Mouse (Mus musculus) embryonic stem cell, embryonic (primary cell): Measurements from ENCODE around the gene Sowahd.

Source experiments
- CTCF ChIA-PET, 4 experiments: fragments of 300-600 bp in 2 of 4; fragments of 350-600 bp in 2 of 4; sonication (Branson Sonifier 250); formaldehyde crosslinking; loops; one replicate each; lab custom pipeline; 2022; ENCODE audit warnings: inconsistent platforms in 2 of 4; lab: Charles Lee
- POLR2A ChIA-PET, 4 experiments: fragments of 300-600 bp in 2 of 4; fragments of 350-600 bp in 2 of 4; sonication (Branson Sonifier 250); formaldehyde crosslinking; loops; one replicate each; lab custom pipeline; 2022; ENCODE audit warnings: antibody characterized with exemption in 4 of 4, inconsistent platforms in 1 of 4; lab: Charles Lee

The Sowahd gene

GRCm38 (mm10) chrX:37084318-37084926, 35.8 kb downstream of the Sowahd start:
- POLR2A ChIA-PET = interaction anchor here (0.5 to 9.9 kb wide), 61 partner anchors 7 to 1503 kb away, joined by 3 to 136 read pairs (median 4); partner anchors contain the start of genes Upf3b (in 4 of the 4), Nkap (in 3 of the 4), Nkrf (in 3 of the 4) and Pgrmc1 (in 3 of the 4)
- CTCF ChIA-PET = interaction anchor here in 1 of 4 experiments (1.3 kb wide), 1 partner anchor 8 kb away, joined by 4 read pairs; no protein-coding TSS in a partner anchor

- ChIA-PET POLR2A (interaction anchor here (0.6 to 9.9 kb wide), 84 partner anchors 8 to 1503 kb away, joined by 3 to 136 read pairs (median 4); partner anchors contain the start of genes Upf3b (in 4 of the 4), Nkap (in 3 of the 4), Nkrf (in 3 of the 4) and Pgrmc1 (in 3 of the 4)), CTCF (interaction anchor here in 1 of 4 experiments (1.0 to 1.3 kb wide), 2 partner anchors 8 to 25 kb away, joined by 3 to 4 read pairs; partner anchors contain the start of gene Upf3b)
Observed at GRCm38 (mm10) chrX:37084927-37085660, 36.4 kb downstream of the Sowahd start, which contains the start of gene Rpl39. Rpl39 (minus strand) TSS chrX:37085402.

DNA sequence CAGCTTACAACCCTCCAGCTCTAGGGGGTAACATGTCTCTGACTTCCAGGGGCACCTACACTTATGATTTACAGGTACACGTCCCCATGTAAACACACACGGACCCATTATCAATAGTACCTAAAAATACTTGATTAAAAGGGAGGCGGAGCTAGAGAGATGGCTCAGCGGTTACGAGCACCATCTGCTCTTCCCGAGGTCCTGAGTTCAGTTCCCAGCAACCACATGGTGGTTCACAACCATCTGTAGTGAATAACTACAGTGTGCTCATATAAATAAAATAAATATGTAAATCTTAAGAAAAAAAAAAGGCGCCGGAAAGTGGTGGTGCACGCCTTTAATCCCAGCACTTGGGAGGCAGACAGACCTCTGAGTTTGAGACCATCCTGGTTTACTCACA, 37.0 kb downstream of the Sowahd start:
- POLR2A ChIA-PET = interaction anchor here (0.6 to 9.9 kb wide), 78 partner anchors 9 to 488 kb away, joined by 3 to 136 read pairs (median 4); partner anchors contain the start of genes Upf3b (in 4 of the 4), Nkap (in 3 of the 4), Nkrf (in 3 of the 4) and Pgrmc1 (in 3 of the 4)
- CTCF ChIA-PET = interaction anchor here in 1 of 4 experiments (1.0 to 1.3 kb wide), 2 partner anchors 9 to 24 kb away, joined by 3 to 4 read pairs; partner anchors contain the start of gene Upf3b

- CTCF ChIA-PET = no interaction called here
- POLR2A ChIA-PET = interaction anchor here in 2 of 4 experiments (0.7 to 1.3 kb wide), 3 partner anchors 10 to 21 kb away, joined by 3 to 5 read pairs (median 3); no protein-coding TSS in a partner anchor
Observed at GRCm38 (mm10) chrX:37088778-37089177, 40.1 kb downstream of the Sowahd start.

- ChIA-PET CTCF (no interaction called here), POLR2A (interaction anchor here in 3 of 4 experiments (0.5 to 13.6 kb wide), 3 partner anchors 9 to 65 kb away, joined by 4 to 113 read pairs (median 6); partner anchors contain the start of gene Rpl39 (in 1 of the 3))
Observed at GRCm38 (mm10) chrX:37091457-37091856, 42.8 kb downstream of the Sowahd start.

DNA sequence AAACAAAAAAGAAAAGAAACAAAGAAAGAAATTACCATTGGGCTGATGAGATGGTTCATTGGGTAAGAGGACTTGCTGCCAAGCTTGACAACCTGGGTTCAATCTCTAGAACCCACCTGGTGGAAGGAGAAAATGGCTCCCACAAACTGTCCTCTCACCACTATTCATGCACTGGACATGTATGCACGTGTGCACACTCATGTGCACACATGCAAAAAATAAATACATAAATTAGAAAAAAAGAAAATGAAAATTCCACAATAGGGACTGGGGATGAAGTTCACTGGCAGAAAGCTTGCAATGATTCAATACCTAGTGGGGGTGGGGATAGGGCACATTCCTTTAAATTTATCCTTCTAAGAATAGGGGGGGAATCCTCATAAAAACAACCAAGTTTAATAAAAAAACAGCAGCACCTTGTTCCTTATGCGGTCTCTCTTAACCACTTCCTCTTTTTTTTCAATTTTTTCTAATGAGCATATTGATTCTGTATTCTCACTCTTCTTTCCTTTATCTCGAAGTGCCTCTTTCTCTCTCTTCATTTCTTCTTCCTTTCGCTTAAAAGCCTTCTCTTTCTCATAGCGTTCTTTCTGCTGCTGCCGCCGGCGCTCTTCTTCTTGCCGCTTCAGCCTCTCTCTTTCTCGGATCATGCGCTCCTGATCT, 46.6 kb downstream of the Sowahd start:
- ChIA-PET CTCF (no interaction called here), POLR2A (interaction anchor here in 3 of 4 experiments (2.4 to 13.6 kb wide), 3 partner anchors 10 to 12 kb away, joined by 6 to 113 read pairs (median 35); partner anchors contain the start of gene Rpl39 (in 3 of the 3))

- ChIA-PET POLR2A (interaction anchor here in 3 of 4 experiments (0.6 to 13.6 kb wide), 5 partner anchors 12 to 94 kb away, joined by 3 to 113 read pairs (median 4); partner anchors contain the start of genes Rpl39 (in 3 of the 3) and Upf3b (in 1 of the 3)), CTCF (interaction anchor here in 1 of 4 experiments (0.7 kb wide), 1 partner anchor 1827 kb away, joined by 8 read pairs; no protein-coding TSS in a partner anchor)
Observed at GRCm38 (mm10) chrX:37098681-37099080, 50.0 kb downstream of the Sowahd start.
